Mouse (Mus musculus): ENCODE data around the gene Acpp.

DNA sequence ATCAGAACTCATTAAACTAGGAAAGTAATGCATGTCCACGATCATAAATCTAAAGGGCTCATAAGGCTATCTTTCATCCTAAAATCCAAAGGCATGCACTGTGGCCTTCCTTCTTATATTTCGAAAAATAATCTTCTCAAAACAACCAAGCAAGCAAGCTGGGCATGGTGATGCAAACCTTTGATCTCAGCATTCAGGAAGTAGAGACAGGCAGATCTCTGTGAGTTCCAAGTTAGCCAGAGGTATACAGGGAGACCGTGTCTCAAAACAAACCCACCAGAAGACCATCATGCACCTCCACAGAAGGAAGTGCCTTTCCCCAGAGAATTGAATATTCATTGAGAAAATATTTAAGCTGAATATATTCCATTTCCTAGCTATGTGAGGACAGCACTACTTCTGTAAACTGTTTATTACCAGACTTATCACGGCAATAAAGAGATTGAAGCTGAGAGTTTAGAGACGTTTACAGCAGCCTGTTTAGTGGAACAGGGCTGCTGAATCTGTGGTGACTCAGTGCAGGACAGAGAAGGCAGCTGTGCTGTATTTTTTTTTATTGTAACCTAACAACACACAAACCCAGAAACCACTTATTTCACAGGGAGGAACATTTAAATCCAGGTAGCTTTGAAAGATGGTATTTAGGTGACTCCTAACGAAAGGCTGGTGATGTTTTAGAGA is 90.1 kb downstream of the Acpp start:
- TF ChIP-seq POLR2A (IDR thresholded peaks at IDR 0.05; ENCODE audit: insufficient read depth, low read length) = no peak
- no peak for TF ChIP-seq EP300 (IDR thresholded peaks at IDR 0.05; ENCODE audit: insufficient read depth, low read depth, low read length)
- TF ChIP-seq CTCF (IDR thresholded peaks at IDR 0.05; ENCODE audit: low read depth, low read length) = no peak

Data from ES-Bruce4 (cell line).